Mouse (Mus musculus): ENCODE results near the gene 4933411K16Rik.
A peak's percentile ranks its signal among the peaks of the same experiment; 100 is the strongest.

DNA sequence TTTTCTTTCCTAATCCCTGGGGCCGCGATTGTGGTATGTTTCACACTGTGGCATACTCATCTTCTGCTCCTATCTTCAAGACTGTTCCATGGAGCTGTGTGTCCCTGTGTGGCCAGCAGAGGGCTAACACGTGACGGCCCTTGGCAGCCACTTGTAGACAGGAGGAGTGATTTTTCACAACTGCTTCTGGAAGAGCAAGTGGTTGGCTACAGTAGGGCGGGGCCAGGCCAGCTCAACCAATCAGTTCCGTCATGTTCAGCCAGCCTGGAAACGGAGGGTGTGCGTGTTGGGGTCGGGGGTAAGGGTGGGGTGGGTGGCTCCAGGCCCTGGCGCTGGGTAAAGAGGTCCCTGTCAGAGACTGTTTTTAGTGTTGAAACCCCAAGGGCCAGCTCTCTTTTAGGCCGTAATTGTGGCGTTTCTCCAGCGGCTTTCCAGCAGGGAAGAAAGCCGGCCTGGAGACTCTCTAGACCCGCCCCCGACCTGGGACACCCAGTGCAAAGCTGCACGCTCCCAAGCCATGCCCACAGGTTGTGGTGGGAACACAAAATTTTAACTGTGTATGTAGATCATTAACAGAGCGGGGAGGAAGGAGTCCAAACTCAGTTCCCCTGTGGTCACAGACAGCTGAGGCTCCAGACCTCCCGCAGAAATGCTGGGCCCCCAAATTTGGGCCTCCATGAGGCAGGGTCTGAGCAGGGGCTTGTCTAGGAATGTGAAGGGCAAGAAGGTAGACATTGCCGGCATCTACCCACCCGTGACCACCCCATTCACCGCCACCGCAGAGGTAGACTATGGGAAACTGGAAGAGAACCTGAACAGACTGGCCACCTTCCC is 6.6 kb upstream of the 4933411K16Rik start, which contains the start of gene Hoga1:
- peak; percentile 52; the same call in 1 of the 2 replicates for TF ChIP-seq CTCF (IDR thresholded peaks at IDR 0.05; ENCODE audit: borderline replicate concordance, insufficient read depth, low read depth, low read length)
- no peak for TF ChIP-seq POLR2A (IDR thresholded peaks at IDR 0.05; ENCODE audit: borderline replicate concordance, insufficient read depth, low read length)
